Mouse (Mus musculus) kidney, adult 2 months (tissue): ENCODE results near the gene Tesmin. TPM values are rescaled to one million over a fixed set of nuclear protein-coding genes. Genes with fewer than 3 reads are reported as not detected.

Experiments used
- DNase-seq: peaks from one replicate; pipeline ENCODE4 v3.0.0; 2021
- H3K27ac ChIP-seq: fragments of 200-500 bp; 2 replicates; pipeline ENCODE4 v1.5.1; 2012; ENCODE audit warnings: low read depth, low read length, control low read depth, inconsistent platforms; ENCODE audit not compliant: insufficient read depth
- H3K27me3 ChIP-seq: fragments of 200-500 bp; replicated peaks from 2 replicates; pipeline ENCODE4 v1.6.1; 2012; ENCODE audit warnings: mild to moderate bottlenecking, moderate library complexity, low read length, inconsistent platforms; ENCODE audit not compliant: control insufficient read depth, insufficient read depth
- H3K36me3 ChIP-seq: fragments of 200-500 bp; 2 replicates; pipeline ENCODE4 v1.6.1; 2012; ENCODE audit warnings: mild to moderate bottlenecking, moderate library complexity, low read length, inconsistent platforms; ENCODE audit not compliant: control insufficient read depth, insufficient read depth
- H3K4me1 ChIP-seq: fragments of 200-500 bp; 2 replicates; pipeline ENCODE4 v1.6.1; 2011; ENCODE audit warnings: low read length; ENCODE audit not compliant: control insufficient read depth, insufficient read depth
- H3K4me3 ChIP-seq: fragments of 200-500 bp; 2 replicates; pipeline ENCODE4 v1.5.1; 2011; ENCODE audit warnings: mild to moderate bottlenecking, low read depth, low read length, control low read depth; ENCODE audit not compliant: insufficient read depth
- CTCF ChIP-seq: fragments of 200-500 bp; conservative IDR thresholded peaks from 2 replicates; pipeline ENCODE4 v1.5.1; 2011; ENCODE audit warnings: low read depth, mild to moderate bottlenecking, control low read depth, low read length, moderate library complexity, mixed read lengths; ENCODE audit not compliant: insufficient read depth, insufficient read length
- POLR2A ChIP-seq: fragments of 200-500 bp; IDR thresholded peaks from one replicate; pipeline ENCODE4 v1.6.1; 2011; ENCODE audit warnings: low read depth, low read length, control low read depth
- WGBS: fragments of 180-500 bp; shearing (Covaris S2); methylation state at CpG from one replicate; pipeline ENCODE4 v1.1.7; 2018; 5-methylcytosine and 5-hydroxymethylcytosine counted together
- polyA plus RNA-seq: library from polyadenylated mRNA; depleted of rRNA; stranded (reverse); fragments of >200 nt; gene quantifications from 2 replicates; pipeline ENCODE4 v1.2.3, GENCODE M21; 2012; rRNA removed

Tesmin gene
- polyA plus RNA-seq, 1 experiment, result 0.25 TPM

DNA sequence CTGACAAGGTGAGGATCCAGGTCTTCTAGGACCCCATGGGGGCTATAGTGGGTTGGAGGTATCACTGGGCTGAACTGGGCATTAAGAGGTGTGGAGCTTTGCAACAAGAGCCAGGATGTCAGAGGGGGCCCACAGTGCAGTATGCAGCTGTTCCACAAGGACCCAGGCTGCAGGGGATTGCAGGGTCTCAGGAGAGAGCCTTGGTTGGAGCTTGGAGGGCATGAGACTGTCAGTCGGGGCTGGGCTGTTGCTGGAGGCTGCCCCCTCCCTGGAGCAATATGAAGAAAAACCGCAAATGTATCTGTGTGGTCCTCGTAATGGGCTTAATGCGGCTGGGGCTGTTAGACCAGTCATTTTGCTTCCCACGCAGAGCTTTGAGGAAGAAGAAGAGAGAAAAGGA lies 52.0 kb downstream of the Tesmin start:
- no peaks in the 10 kb centered on the region for H3K36me3 ChIP-seq
- no peaks in the 10 kb centered on the region for H3K4me1 ChIP-seq
- TF ChIP-seq CTCF (no peak), POLR2A (no peak)
- WGBS, result 30% methylated on average over 5 of the region's 5 CpGs
- no peak for DNase-seq
- no peak overlapping the region for H3K27ac ChIP-seq
- H3K4me3 ChIP-seq, result no peak overlapping the region
- no peaks in the 10 kb centered on the region for H3K27me3 ChIP-seq

DNA sequence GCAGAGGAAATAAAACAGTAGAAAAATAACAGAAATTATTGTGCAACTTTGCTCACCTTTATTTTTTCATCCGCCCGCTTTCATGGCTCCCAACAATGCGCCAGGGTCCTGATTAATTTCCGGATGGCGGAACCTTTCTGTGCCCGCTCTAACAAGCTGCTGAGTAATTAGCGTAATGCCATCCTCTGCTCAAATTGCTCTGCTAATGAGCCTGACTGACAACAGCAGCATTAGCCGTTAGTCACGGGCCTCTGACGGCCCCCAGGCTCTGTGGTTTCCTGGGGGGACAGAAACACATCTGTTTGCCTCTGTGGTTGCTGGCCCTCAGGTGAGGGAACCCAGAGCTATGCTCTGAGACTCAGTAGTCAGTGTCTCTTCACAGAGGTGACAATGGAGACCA lies 52.4 kb downstream of the Tesmin start:
- Histone ChIP-seq H3K4me1 (no peaks in the 10 kb centered on the region), H3K36me3 (no peaks in the 10 kb centered on the region), H3K4me3 (no peak overlapping the region), H3K27me3 (no peaks in the 10 kb centered on the region), H3K27ac (no peak overlapping the region)
- WGBS, result 18% methylated on average over 10 of the region's 10 CpGs
- DNase-seq, result no peak
- TF ChIP-seq POLR2A, result no peak
- no peak for TF ChIP-seq CTCF

DNA sequence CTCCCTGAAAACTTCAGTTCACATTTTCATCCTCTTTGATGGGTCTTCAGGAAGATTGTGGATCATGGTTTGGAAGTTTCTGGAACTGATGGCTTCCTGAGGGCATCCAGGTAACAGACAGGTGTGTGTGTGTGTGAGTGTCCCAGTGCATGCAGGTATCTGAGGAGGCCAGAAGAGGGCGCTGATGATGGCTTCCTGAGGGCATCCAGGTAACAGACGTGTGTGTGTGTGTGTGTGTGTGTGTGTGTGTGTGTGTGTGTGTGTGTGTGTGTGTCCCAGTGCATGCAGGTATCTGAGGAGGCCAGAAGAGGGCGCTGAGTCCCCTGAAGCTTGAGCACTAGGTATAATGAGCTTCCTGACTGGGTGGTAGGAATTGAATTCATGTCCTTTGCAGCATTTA lies 58.7 kb downstream of the Tesmin start:
- no peaks in the 10 kb centered on the region for H3K27me3 ChIP-seq
- H3K4me1 ChIP-seq, result peaks cover 4% of the 10 kb centered on the region; the same call in 1 of the 2 replicates
- DNase-seq, result no peak
- no peaks in the 10 kb centered on the region for H3K36me3 ChIP-seq
- H3K27ac ChIP-seq, result no peak overlapping the region
- no peak overlapping the region for H3K4me3 ChIP-seq
- TF ChIP-seq POLR2A (no peak), CTCF (no peak)
- WGBS, result 78% methylated on average over 3 of the region's 3 CpGs

DNA sequence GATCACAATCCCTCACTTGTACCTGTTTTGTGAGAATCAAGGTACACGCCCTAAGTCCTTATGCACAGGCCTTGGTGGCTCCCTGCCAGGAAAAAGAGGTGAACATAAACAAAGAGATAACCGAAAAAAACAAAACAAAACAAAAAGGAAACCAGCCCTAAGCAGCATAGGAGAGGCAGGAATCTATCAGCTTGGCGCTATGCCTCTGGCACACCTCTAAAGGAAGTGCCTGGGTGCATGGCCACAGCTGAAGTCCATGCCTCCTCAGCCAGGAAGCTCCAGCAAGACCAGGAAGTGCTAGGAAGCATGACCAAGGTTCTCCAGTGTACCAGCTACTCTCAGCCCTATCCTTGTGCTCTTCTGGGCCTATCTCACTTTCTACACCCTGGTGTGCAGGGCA lies 60.6 kb downstream of the Tesmin start:
- WGBS, result 54% methylated on average over 3 of the region's 3 CpGs
- peaks cover 4% of the 10 kb centered on the region; the same call in 1 of the 2 replicates for H3K4me1 ChIP-seq
- peak; percentile 37 for DNase-seq

DNA sequence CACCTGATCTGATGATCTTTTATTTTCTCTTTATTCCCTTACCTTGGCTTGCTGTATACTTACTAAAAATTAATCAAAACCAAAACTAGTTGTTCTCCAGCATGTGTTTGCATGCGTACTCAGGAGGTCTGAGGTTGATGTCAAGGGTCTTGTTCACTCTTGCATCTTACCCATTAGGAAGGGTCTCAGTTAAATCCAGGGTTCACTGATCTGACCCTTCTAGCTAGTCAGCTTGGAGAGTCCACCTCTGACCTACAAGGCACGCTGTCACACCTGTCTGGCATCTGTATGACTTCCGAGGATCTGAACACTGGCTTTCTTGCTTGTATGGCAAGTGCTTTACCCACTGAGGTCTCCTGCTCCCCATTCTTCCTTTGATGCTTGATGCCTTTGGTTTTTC lies 62.1 kb downstream of the Tesmin start:
- TF ChIP-seq CTCF (no peak), POLR2A (no peak)
- DNase-seq, result no peak
- WGBS, result 81% methylated on average over 3 of the region's 3 CpGs
- no peaks in the 10 kb centered on the region for H3K27me3 ChIP-seq
- H3K4me1 ChIP-seq, result peaks cover 4% of the 10 kb centered on the region; the same call in 1 of the 2 replicates
- no peak overlapping the region for H3K27ac ChIP-seq
- peaks cover 1% of the 10 kb centered on the region; the same call in 1 of the 2 replicates for H3K36me3 ChIP-seq
- no peak overlapping the region for H3K4me3 ChIP-seq

More for the DNA sequence above, 60.6 kb downstream of the Tesmin start:
- Histone ChIP-seq H3K4me3 (no peak overlapping the region), H3K27me3 (no peaks in the 10 kb centered on the region), H3K27ac (no peak overlapping the region), H3K36me3 (no peaks in the 10 kb centered on the region)
- TF ChIP-seq POLR2A (no peak), CTCF (no peak)

DNA sequence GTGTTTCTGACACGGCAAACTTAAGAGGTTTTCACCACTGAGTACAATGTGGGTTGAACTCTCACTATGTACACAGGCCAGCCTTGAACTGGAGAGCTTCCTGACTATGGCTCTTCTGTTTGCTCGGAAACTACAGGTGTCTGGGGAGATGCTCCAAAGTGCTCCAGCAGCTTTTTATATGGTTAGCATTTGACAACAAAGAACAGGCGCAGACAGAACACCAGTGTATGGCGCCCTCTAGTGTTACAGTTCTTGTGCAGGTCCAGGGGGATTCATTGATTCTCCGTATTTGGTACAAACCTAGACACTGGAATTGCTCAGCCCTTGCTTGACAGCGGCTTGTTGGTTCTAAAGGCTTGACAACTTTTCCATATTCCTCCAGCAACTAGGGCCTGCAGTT lies 62.5 kb downstream of the Tesmin start:
- peaks cover 1% of the 10 kb centered on the region; the same call in 1 of the 2 replicates for H3K36me3 ChIP-seq
- H3K4me3 ChIP-seq, result no peak overlapping the region
- H3K27me3 ChIP-seq, result no peaks in the 10 kb centered on the region
- DNase-seq, result peak; percentile 79
- WGBS, result 17% methylated on average over 6 of the region's 6 CpGs
- TF ChIP-seq POLR2A (no peak), CTCF (peak; percentile 82)
- H3K4me1 ChIP-seq, result peaks cover 4% of the 10 kb centered on the region; the same call in 1 of the 2 replicates
- no peak overlapping the region for H3K27ac ChIP-seq

DNA sequence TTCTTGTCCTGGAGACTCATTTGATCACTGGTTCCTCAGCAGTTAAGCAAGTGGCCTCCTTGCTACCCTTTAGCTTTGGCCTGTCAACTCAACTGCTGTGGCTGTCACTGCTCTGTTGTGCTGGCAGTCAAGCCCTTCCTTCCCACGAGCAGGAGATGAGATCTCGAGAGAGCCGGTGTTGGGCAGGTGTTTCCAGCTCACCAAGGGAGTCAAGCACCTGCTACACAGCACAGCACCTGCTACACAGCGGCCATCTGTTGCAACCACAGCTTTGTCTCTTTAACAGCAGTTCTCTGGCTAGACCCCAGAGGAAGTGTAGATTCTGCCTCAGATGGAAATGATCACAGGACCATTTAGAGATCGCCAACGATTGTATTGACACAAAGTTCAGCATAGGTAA lies 63.0 kb downstream of the Tesmin start:
- DNase-seq, result no peak
- TF ChIP-seq CTCF, result no peak
- no peak for TF ChIP-seq POLR2A
- Histone ChIP-seq H3K27me3 (no peaks in the 10 kb centered on the region), H3K36me3 (peaks cover 1% of the 10 kb centered on the region; the same call in 1 of the 2 replicates), H3K4me1 (peaks cover 4% of the 10 kb centered on the region; the same call in 1 of the 2 replicates), H3K4me3 (no peak overlapping the region), H3K27ac (no peak overlapping the region)
- 46% methylated on average over 6 of the region's 6 CpGs for WGBS

Other genes with a start within 250 kb of the Tesmin start
- 61.4 and 75.0 TPM in 2 replicates for gene Mrpl21, start 106.0 kb upstream of the Tesmin start, polyA plus RNA-seq
- gene Ighmbp2, start 105.8 kb upstream of the Tesmin start, polyA plus RNA-seq, result 3.5 and 4.1 TPM in 2 replicates
- 232 and 272 TPM in 2 replicates for gene Cpt1a, start 66.5 kb upstream of the Tesmin start, polyA plus RNA-seq
- gene Gal, start 25.7 kb downstream of the Tesmin start, polyA plus RNA-seq, result 0.14 and 0.78 TPM in 2 replicates
- 52.5 and 58.5 TPM in 2 replicates for gene Ppp6r3, start 186.9 kb downstream of the Tesmin start, polyA plus RNA-seq